Mouse (Mus musculus) gastrocnemius, adult 18-20 months (tissue): Measurements from ENCODE around the gene Zfp750. TPM values are rescaled to one million over a fixed set of nuclear protein-coding genes. Genes with fewer than 3 reads are reported as not detected.

ENCODE experiments used
- DNase-seq: peaks from one replicate; pipeline ENCODE4 v3.0.0; 2021; ENCODE audit warnings: low spot score
- total RNA-seq, 2 experiments: library from RNA; stranded (reverse); gene quantifications; 2 replicates each; pipeline ENCODE4 v1.2.3; 2021

Zfp750 gene
- total RNA-seq, 2 experiments from 2014 or later: 0.28 to 0.37 TPM

DNA sequence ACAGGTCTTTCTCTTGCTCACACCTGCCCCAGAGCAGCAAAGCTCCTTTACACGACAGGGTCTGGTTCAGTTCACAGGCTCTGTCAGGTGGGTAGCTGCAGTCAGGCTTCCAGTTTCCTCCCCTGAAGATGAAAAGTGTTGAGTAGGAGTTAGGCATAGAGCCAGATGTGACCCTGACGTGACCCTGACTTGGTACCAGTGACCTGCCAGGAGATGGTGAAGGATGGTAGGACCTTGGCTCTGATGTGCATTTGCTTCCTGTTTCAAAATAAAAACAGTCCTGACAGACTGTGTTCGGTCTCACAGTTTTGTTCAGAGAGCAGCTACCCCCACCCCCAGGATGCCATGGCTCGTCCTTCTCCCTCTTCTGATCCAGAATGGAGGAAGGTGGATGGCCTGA lies 23.3 kb upstream of the Zfp750 start:
- no peak for DNase-seq

DNA sequence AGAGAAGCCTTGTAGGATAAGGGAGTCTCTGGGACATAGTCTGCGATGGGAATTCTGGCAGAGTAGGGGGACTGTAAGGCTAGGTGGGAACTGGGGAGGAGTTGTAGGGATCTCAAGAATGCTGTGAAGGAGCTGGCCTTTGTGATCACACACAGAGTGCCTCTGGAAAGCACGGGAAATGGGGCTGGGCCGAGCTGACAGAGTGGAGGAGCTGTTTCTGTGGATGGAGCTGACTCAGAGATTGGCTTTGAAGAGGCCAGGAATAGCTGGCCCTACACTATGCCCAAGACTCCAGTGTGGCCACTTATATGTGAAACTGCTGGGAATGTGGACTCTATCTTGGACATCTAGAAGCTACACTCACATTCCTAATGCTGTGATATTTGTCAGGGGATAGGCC lies 17.4 kb upstream of the Zfp750 start:
- no peak for DNase-seq

DNA sequence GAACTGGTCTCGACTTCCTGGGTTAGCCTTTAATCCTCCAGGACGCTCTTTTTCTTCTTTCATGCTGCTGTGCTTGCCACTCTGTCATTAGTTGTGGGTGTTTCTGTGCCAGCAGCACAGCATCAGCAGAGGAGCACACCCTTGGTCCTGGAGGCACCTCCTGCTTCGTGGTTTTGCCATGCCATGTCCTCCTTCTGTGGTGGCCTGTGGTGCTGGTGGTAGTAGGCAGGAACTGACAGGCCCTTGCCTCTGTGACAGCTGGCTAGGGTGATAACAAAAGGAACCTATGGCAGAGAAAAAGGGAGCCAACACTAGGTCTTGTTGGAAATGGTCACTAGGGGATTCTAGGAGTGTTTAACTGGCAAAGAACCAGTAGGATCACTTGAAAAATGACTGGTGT lies 10.6 kb upstream of the Zfp750 start:
- no peak for DNase-seq

DNA sequence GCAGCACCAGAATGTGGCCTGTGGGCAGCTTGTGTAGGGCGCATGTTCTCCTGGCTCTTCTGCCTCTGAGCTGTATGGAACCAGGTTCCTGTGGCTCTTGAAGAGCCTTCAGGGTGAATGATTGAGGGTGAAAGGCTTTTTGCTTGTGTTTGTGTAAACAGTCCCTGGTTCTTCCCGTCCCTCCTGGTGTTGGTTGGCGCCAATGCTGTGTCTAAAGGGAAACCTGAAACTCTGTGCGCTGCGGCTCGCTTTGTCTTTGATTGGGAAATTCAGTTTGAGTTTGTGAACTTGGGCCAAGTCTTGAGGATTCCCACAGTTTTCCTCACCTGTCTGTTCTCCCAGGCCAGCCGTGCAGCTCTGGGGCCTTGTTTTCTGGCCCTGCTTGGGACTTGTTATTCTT lies 5.1 kb upstream of the Zfp750 start:
- DNase-seq: no peak

DNA sequence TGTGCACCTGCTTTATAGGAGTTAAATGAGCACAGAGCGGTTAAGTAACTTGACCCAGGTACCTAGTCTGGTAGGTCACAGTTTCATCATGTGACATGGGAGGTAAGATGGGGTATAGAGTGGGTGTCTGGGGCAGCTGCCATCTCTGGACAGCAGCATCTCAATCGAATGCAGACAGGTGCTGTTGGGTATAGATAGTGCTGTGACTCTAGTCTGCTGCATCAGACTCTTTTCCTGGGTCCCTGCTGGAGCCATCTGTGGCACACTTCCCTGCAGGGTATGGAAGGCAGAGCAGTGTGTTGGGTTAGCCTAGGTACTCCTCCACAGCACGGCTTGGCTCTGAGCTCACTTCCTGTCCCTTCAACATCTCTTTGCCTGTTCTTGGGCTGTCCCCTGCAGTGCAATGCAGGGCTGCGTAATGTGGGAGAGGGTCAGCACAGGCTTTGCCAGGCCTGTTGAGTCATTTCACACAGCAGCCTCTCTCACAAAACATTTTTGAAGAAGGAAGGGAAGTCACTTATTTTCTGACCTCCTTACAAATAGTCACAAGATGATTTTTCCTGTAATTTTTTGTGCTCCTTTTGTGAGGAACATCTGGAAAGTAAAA lies 3.1 kb upstream of the Zfp750 start:
- no peak for DNase-seq

DNA sequence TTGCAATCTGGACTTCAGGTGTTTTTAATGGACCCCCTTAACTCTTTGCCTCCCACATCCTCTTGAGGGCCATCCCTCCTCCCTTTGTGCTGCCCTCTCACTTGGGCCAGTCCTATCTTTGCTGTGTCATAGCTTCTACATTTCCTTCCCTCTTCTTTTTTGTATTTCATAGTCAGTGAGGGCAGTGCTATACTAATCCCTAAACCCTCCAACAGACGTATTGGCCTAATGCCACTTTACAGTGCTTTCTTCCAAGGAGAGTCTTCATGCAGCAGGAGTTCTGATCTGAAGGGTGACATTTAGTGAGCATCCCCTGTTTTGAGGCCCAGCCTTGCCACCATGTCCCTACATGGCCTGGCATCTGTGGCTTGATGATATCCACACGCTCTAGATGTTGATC lies 1.6 kb upstream of the Zfp750 start:
- no peak for DNase-seq

DNA sequence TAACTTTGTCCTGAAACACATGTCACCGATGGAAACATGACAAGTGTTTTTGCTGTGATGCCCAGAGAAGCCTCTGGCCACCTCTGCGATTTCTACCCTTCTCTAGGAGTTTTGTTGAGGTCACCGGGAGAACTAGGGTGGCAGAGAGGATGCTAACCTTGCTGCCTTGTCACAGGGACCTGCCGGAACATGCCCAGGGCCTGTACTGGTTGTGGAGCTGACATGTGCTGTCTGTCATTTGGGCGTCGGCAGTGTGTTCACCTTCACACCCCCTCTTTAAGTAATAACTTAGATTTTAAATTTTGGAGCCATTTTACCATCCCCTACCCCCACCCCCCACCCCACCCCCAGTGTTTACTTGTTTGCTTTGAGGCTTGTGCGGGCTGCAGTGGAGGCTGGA lies 570 bp upstream of the Zfp750 start:
- no peak for DNase-seq

DNA sequence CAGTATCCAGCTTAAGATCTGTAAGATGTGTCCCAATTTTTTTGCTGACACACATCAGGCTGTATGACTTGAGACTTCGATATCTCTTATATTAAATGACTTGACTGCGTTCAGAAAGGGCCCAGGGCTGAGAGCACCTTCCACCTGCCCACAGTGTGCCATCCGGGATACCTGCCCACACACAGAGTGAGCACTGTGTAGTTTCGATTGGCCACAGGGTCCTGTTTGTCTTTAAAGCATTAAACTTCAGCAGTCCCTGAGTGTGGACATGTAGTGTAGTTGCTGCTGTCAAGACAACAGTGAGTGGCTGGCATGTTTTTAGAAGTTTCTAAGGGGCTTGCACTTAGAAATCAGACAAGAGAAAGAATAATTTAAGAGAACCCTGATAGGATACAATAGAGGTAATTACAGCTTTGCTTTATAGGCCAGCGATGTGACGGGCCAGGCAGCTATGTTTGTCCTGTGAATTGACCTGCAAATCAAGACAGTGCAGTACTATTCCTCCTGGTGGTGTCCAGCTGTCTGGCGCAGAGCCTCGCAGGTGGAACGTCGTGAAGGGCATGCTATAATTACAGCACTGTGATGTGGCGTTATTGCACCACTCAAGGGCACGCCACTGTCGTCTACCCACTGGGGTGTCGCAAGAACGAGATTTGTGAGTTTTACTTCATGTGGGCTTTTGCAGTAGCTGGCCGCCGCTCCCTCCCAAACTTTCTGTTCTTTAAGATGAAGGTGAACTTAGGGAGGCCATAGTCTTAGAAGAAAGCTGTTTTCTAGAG lies 1.3 kb downstream of the Zfp750 start:
- peak; percentile 16 for DNase-seq

DNA sequence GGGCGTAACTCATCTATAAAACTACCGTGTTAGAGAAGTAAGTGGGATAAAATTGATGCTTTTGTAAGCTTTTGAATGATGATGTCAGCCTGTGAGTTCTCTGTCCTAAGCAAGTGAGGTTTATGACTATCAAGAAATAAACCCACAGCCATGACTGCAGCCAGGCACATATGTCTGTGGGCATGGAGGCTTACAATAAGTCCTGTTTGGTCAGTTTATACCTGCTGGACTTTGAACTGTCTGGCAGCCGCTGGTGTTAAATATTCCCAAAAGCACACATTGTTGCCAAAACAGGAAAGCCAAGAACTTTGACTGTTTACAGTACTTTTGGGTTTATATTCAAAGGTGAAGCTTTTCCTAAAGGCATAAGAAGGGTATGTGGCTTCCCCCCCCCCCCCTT lies 2.2 kb downstream of the Zfp750 start:
- DNase-seq: no peak

DNA sequence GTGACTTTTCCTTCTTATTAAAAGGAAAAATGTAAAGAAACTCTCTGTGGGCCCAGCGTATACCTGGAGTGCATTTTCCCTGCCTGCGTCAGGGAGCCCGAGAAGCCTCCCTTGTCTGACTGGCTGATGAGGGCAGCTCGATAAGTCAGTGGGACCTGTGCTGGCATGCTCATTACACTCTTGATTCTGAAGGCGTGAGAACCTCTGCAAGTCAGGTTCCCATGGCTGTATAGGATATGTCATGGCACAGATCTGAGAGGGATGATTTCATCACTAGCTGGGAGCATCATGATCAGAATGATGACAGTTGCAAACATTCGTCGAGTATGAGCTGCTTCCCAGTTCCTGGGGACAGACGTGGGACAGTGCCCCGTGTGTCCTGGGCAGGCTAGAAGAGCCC lies 3.1 kb downstream of the Zfp750 start:
- no peak for DNase-seq

DNA sequence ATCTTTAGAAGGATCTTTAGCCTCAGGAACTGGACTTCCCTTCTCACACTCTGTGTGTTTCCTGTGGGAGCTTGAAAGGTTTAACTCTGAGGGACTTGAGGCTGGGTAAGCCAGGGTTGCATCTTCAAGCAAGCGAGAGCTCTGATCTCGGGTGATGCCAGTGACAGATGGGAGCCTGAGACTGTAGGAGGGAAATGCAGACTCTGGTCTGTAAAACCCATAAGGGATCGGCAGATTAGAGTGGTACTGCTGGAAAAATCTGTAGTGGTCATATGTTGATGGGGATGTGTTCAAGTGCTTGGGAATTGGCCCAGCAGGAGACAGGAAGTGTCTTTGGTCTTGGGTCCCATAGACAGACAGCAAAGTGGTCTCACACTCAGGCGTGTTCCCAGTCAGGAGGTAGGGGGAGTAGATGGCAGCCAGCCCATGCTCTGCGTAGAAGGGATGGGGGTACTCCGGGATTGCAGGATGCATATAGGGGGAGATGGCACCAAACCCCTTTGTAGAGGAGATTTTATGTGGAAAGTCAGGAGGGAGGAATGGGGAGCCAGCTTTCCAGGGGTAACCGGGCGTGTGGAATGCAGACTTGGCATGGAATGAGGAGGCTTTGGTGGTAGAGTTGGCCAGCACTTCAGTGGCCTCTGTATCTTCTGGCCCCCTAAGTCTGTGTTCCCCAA lies 6.1 kb downstream of the Zfp750 start:
- DNase-seq: no peak

DNA sequence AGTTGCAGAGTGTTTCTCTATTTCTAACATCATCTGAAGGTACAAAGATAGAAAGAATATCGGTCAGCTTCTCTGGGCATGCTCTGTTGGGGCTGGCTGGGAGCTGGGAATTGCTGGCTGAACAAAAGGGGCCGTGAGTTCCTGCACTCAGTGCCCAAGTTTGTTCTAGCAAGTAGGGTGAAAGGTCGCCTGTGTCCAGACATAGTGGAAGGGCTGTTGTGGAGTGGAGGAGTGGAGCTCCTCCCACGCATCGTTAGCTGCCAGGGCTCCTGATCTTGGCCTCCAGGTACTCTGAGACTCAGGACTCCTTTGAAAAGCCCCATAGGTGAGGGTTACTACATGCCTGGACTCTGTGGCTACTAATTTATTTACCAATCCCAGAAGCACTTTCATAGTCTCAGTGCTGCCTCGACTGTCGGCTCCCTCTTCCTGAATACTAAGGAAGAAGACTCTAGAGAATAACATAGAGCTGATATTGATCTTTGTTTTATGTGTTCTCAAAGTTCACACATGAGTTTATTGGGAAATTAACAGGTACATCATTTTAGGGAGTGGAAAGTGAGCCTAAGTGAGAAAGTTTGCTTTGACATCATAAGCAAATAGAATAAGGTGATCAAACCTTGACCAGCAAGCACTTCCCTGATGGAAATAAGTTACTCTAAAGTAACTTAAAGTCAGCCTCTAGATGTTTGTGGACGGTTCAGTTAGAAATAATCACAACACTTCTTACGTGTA lies 8.5 kb downstream of the Zfp750 start:
- DNase-seq: no peak

DNA sequence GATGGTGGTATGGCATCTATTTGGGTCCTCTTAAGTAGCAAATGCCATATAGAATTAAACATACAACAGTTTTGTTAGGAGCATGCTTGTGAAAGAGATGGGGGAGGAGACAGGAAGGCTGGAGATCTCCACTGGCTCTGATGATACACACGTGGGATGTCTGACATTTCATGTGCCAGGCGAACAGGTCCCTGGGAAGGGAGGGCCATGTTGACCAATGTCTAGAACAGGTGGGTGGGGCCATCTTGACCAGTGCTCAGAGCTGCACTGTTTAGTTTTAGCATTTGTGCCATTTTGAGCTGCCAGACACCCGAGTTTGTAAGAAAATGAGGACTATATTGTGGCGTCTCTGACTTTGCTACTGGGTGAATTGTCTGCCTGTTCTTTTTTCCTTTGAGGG lies 10.7 kb downstream of the Zfp750 start:
- DNase-seq: no peak

DNA sequence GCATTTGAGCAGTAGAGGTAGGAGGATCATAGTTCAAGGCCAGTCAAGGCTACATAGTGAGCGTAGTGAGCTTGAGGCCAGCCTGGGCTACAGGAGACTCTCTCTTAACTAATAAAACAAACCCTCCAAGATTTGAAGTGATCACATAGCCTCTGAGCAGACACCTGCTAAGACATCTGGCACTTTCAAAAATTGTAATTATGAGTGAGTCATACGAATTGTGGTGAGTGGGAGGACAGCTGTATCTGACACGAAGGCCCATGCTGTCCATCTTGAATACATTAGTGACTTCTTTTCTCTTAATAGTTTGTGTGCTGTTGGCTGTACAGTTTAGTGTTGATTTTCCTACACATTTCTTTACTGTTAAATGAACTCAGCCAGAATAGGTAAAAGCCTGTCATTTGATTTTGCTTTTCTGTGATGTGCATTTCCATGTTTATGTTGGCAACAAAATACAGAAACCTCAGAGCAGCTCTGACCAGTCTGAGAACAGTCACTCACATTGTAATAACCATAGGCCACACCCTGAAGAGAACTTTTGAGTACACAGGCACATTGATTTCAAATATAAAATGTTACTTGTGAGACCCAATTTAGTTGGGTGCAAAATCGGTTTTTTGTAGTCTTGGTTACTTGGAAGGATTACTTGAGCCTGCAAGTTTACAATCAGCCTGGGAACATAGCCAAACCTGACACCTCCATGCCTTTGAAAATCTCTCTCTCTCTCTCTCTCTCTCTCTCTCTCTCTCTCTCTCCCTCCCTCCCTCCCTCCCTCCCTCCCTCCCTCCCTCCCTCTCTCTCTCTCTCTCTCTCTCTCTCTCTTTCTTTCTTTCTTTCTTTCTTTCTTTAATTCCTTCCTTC lies 16.9 kb downstream of the Zfp750 start:
- no peak for DNase-seq

DNA sequence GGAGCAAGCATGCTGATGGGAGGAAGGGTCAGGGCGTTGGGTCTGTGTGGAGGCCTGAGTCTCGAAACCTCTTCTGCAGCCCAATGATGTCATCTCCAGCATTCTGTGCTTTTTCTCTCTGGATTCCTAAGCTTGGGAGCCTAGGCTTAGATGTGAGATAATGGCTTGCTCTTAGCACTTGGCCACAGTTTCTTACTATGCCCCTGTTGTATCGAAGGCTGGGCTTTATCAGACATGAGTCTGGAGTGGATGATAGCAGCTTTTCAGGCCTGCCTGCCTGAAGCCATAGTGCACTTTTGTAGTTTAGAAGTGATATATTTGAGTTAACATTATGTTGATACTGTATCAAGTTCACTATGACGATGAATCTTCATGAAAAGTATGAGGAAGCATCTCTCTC lies 17.6 kb downstream of the Zfp750 start:
- DNase-seq: no peak

DNA sequence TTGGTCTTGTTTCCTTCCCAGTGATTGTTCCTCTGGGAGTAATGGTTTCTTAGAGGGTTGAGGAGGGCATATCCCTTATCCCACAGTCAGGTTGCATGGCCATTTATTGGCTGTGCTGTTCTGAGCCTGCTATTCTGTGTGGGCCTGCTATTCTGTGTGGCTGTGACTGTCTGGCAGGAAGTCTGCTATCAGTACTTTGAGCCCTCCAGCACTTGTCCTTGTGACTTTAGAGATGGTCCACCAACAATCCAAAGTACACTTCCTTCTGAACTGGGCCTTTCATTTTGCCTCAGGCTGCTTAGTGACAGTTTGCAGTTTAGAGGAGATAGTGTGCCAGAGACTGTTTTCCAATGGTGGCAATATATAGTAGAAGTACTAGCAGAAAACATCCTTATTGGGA lies 18.5 kb downstream of the Zfp750 start:
- no peak for DNase-seq

DNA sequence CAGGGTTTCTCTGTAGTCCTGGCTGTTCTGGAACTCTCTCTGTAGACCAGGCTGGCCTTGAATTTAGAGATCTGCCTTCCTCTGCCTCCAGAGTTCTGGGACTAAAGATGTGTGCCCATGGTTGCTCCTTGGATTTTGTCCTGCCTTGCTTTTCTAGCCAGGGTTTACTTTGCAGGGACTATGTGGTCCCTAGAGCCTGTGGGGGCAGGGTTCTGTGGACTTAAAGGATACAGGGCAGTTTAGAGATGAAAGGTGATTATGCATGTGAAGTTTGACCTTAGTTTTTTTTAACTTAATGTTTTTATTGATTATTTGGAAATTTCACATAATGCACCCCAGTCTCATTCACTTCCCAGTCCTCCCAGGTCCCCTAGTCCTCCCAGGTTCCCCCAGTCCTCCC lies 28.5 kb downstream of the Zfp750 start:
- DNase-seq: no peak

DNA sequence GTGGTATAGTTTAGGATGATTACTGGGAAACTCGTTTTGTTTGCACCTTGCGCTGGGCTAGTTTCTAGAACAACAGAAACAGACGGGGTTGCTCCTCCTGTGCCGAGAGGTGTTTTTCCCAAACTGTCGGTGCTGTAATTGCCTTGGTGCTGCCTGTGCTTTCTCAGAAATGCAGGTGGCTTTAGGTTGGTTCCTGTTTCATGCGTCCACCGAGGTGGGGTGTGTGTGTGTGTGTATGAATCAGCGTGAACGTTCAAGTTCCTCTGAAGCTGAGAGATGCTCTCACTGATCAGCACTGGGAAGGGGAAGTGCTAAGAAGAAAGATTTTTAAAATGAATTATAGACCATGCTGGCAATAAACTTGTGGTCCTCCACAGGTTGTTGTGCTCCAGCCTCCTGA lies 33.3 kb downstream of the Zfp750 start:
- DNase-seq: no peak

DNA sequence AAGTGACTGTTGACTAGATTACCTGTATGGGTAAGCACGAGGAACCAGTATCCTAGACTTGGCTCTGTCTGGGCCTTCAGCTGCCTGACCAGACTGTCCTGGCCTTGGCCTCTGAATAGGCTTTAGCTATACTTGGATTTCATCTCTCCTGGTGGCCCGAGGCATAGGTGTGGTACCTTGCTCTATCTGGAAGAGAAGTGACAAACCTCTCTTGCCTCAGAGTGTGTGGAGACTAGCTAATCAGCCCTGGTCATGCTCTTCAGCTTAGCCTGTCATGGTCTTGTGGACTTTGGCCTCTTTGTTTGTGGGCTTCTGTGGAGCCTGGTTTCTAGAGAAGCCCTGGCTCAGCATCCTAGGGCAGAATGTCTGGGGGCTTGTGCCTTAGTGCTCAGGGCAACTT lies 38.0 kb downstream of the Zfp750 start:
- DNase-seq: no peak

DNA sequence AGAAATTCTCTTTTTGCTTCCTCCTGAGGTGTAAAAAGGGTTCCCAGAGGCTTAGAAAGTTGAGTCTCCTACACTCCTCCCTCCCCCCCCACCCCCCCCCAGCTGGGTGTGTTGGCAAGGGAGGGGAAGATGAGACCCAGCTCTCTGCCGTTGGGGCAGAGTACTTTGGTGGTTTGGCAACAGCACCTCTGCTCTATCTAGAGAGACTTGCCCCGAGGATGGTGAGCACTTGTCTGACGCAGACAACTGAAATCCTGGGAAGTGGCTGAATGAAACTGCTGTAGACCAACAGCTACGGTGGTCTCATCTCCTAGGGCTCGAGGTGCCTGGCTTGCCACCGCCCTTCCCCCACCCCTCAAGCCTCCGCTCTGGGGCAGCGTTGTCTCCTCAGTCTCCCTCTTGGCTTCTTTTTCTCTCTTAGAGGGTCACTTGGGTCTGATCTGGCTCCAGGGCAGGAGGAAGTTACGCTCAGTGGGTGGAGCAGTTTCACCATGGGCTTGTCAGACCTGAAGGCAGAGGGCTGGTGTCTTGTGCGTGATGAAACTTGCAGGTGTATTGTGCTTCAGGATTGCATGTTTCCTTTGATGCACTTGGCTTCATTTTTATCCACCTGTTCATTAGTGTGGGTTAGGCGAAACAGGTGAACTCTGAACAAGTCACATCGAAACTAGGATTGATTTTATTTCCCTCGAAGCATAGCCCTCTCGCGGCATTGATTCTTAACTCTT lies 39.5 kb downstream of the Zfp750 start:
- DNase-seq: no peak
